Mouse (Mus musculus) lung, postnatal 25 days (tissue): ENCODE measurements around the gene Hectd1.

Experiments
- DNase-seq: peaks from one replicate; pipeline ENCODE4 v3.0.0; 2022; ENCODE audit warnings: low spot score

Hectd1 gene

DNA sequence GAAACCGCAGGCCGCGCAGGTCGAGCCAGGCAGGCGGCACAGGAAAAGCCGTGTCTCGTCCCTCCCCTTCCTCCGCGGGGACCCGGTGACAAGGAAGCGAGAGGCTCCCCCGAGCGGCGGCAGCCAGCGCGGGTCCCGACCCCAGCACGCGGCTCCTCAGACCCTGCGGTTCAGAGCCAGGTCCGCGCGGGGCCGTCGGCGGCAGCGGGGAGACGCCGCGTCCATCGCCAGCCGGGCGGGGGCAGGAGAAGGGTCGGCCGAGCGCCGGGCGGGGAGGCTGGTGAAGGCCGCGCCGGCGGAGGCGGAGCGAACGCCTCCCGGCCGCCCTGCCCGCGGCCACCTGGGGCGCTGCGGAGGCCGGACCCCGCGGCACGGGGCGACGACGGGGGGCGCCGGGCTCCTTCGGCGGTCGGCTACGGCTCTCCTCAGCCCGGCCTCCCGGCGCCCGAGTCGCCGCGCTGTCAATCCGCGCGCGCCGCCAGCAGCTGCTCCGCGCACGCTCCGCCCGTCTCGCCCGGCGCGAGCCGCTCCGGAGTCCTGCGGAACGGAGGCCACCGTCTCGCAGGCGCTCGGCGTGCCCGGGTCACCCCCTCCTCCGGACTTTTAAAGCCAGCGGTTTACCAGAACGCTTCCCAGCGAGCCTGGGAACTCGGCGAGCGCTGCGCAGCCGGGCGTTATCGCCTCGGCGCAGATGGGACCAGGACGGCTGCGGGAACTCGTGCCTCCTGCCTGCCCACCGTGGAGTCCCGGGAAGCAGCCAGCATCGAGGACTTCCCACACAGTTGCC, at the start of gene Hectd1:
Gene Hectd1, minus strand, starts transcription at position 247 of the 787 bp plus-strand sequence.
- DNase-seq, result peak; percentile 85

DNA sequence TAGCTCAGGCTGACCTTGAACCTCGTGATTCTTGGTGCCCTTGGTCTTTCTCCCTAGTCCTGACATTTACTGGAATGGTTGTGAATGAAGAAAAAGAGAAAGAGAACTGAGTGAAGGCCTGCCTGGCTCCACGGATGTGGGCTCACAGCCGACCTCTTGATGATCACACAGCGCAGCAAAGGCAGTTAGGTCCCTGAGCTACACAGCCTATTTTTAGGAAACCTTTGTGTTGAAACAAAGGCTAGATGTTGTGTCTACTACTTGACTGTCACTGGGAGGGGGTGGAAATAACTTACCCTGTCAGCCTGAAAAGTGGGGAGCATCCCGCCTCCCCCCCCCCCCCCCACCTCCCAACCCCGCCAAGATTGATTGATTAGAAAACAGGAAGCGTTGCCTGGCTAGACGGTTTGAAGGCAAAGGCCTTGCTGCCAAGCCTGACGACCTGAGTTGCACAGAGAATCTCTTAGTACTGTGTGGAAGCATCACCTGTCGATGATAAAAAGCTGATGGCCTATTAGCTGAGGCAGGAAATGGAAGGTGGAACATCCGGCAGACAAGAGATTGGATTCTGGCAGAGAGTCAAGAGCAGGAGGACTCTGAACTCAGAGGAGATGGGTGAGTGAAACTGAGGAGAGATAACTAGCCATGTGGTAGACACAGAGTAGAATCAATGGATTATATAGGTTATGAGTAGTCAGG, 42.3 kb upstream of the Hectd1 start:
- no peak for DNase-seq

DNA sequence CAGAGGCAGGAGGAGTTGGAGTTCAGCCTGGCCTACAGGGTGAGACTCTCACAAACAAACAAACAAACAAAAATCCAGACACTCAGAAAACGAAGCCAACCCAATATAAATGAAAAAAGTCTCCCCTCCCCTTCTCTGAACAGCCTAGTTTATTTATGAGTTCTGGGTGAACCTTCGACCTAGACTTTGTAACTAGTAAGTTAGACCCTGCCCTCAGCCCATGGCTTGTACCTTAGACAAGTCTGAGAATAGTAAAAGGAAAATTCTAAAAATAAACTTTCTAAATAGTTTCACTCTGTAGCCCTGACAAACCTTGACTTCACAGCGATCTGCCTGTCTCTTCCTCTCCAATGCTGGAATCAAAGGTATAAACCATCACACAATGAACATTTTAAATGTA, 40.2 kb upstream of the Hectd1 start:
- no peak for DNase-seq

DNA sequence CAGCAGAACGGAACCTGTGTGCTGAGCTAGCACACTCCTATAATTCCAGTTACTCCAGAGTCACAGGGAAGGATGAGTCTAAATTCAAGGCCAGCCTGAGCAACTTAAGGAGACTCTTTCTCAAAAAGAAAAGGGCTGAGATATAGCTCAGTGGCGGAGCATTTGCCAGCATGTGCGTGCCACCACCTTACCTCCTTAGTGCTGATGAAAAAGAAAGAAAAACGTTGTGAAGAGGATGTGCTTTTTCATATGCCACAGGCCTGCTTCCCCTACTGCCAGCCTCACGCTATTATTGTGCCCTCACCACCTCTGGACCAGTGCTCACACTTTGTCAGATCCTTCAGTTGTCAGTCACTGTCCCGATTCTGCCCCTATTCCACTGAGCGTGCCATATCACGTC, 37.7 kb upstream of the Hectd1 start:
- DNase-seq, result no peak

DNA sequence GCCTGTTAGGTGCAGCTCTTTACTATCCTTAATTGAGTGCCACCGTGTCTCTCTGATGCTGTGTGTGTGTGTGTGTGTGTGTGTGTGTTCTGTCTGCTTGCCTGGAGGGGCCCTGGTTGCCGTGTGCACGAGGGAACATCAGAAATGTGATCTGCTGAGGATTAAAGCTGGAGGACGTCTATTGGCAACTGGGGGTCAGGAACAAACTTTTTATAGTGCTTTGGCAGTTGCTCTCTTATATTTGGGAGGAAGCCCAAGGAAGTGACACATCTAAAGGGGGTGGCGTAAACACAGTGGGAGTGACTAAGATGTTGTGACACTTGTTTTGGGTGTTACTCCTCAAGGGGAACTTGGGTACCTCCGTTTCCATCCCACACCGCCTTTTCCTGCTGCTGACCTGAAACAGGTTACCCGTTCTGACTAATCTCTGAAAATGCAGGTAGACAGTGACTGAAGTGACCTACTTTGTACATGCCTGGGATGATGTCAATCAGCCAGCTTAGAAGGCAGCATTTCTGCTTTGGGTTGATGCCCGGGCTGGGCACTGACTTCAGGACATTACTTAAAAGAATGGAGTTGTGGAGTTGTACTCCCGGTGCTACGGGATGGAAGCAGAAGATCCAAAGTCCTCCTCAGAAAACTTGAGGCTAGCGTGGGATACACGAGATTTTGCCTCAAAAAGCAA, 37.0 kb upstream of the Hectd1 start:
- peak; percentile 75 for DNase-seq

DNA sequence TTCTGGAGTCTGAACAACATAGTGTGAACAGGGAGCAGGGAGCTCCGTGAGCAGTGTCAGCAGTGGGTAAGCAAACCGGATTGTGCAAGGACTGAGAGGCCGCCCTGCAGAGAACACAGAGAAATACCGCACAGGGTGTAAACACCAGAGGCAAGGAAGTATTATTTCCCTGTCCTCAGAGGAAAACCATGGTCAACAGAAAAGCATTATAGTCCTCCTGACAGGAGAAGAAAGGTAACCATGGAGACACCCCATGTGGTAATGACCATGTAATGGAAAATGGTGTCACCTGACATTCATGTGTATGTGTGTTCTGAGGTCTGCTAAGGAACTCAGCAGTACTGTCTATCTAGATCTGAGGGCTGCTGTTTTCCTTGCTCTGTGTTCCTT, 36.4 kb upstream of the Hectd1 start:
- peak; percentile 83 for DNase-seq

DNA sequence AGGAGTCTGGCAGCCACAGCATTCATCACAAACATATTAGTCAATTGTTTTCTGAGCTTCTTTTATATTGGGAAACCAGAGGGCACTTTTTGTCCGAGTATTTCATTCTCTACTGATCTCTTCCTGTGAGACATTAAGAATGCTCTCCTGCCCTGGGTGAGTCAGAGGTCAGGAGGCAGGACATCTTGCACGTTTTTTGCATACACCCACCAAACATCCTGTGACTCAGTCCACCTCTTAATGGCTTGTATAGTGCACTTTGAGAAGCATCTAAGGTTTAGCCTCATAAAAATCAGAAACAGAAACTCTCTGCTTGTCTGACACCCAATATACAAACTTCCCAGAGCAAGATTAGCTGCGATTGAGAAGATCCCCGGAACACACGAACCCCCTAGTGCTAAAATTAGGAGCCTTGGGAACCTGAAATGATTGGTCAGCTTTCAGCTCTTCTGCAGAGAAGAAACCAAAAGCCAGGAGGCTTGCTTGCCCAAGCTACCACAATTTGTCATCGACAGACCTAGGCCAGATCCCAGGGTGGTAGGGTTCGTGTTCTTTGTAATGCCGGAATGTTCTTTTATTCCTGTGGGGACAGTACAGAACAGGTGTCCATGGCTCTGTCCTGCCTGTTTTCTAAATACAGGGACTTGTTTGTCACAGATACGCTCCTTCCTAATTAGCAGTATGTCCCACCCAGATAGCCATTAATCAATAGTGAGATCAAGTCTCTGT, 35.9 kb upstream of the Hectd1 start:
- DNase-seq, result peak; percentile 35

DNA sequence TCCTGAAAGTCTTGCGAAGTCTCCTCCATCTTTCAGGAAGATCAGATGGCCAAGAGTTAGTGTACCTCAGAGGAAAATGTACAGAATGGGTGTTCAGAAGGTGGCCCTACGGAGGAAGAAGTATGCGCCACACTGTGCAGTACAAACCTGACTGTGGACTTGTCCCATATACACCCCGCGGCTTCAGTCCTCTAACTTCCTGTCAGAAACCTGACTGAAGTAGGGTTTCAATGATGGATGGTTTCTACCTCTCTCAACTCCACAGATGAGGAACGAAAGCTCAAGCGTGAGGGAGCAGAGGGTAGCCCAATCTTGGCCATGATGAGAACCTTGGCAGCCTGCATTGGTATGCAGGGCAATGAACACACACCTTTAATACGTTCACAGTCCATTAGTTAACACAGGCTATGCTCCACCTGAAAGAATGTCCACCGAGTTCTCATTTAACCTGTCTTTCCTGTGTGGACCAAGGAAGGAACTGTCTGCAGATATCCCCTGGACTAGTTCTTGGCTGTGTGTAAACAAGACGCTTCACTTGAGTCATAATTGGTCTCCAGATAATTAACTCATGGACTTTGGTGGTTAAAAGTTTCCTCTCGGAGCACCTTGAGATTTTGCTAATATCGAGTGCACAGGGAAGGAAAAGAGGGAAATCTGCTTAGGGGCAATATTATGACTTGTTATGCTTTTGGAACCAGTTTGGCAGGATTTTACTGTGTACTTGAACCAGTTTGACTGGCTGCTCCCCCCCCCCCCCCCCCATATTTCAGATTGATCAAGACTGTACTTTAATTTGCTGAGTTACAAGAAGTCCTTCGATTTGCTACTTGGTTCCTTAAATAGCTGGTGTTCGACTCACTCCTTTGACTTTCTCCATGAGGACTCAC, 34.0 kb upstream of the Hectd1 start:
- no peak for DNase-seq

DNA sequence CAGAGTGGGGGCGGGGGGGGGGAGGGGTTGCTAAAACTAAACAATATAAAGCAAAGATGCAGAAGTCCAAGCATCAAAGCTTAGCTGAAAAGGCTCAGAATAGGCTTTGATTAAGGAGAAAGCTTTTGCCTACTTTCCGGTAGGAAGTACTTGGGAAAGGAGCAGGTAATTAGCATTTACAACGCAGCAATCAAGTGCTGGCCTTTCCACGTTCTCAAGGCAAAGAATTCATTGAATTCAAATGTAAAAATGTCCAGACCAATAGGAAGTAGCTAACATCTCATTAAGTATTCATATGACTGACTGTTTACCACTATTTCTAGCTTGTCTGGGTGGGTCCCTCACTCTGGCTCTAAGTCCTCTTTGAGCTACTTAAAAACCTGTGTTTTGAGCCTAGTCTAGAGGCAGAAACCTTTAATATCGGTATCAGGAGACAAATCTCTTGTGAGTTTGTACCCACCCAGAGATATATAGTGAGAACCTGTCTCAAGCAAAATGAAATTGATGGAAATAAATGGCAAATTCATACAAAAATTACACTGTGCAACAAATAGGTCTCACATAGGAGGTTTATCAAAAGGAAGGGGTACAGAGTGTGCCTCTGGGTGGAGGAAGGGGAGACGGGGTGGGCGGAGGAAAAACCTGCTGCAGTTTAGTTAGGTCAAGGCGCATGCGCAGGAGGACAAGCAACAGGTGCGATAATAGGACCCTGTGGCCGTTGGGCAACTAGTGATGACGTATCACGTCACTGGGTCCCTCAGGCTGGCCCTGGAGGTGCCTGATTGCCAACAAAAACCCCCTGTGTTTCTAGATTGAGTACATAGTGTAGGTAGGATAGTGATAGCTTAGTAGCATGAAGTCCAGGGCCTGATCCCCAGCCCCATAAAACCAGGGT, 29.0 kb upstream of the Hectd1 start:
- DNase-seq, result no peak

DNA sequence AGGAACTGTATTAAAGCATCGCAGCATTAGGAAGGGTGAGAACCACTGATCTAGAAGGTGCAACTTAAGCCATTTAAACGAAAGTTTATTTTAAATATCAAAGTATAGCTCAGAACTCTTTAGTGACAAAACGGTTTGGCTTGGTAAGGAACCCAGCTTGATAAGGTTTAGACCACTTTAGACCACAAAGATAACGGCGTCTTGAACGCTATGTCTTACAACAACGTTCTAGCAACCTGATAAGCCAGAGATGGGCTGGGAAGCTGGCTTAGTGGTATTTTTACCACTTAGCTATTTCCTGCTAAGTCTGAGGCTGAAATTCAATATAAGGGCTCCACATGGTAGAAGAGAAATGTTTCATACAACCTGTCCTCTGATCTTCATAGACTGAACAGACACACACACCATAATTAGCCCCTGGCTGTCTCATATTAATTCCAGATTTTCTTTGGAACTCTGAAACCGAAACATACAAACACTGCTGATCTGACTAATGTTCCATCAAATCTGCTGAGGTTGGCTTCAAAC, 27.5 kb upstream of the Hectd1 start:
- no peak for DNase-seq

DNA sequence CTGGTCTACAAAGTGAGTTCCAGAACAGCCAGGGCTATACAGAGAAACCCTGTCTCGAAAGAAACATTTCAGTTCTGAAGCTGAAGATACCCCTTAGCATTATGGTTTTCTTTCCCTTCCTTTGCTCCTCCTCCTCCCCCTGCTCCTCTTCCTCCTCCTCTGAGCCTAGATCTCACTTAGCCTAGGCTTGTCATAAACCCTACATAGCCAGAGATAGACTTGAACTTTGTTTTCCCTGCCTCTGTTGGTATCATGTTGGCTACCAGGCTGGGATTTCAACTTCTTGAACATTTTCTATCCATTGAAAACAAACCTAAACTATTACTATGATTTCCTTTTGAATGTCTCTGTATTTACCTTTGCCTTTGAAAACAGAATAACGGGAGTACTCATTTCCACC, 26.5 kb upstream of the Hectd1 start:
- DNase-seq, result no peak

DNA sequence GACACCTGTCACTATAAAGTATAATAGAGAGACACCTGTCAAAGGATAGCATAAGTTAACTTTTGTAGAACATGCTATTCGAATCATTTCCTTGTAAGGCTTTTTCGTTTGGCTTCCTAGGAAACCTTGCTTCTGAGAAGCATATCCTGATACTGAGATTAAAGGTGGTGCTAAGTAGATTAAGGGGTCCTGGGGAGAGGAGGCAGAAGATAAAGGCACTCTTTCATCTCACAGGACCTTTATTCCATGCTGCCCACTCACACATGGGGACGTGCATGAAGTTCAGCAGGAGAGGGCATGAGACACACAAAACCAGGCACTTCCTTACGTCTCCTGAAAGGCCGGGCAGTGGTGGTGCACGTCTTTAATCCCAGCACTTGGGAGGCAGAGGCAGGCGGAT, 26.1 kb upstream of the Hectd1 start:
- DNase-seq, result no peak

DNA sequence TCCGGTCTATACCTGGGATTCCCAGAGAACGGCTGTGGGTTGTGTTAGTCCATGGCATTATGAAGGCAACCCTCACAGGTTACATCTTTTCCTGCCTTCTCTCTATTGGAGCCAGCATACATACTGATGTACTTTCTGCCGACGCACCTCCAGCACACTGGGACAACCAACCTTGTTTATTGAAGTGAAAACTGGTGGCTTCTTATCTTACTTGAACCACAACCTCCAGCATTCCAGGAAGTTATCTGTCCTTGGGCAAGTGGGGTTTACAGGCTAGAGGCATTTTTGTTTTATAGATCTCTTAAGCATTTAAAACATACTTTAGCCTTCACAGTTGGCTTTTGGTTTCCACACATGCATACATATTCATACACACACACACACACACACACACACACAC, 22.3 kb upstream of the Hectd1 start:
- no peak for DNase-seq

DNA sequence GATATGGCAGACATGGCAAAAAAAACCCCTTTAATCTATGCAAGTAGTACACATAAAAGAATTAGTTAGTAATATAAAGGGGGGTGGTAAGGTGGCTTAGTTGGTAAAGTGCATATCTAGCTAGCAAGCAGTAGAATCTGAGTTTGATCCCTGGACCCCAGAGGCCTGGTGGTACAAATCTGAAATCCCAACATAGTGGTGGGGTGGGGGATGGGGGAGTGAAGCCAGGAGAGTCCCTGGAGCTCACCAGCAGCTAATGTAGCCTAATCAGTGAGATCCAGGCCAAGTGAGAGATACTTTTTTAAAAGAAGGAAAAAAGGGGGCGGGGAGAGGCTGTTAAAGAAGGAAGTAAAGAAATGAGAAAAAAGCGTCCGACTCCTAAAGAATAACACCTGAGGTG, 21.8 kb upstream of the Hectd1 start:
- DNase-seq, result no peak

DNA sequence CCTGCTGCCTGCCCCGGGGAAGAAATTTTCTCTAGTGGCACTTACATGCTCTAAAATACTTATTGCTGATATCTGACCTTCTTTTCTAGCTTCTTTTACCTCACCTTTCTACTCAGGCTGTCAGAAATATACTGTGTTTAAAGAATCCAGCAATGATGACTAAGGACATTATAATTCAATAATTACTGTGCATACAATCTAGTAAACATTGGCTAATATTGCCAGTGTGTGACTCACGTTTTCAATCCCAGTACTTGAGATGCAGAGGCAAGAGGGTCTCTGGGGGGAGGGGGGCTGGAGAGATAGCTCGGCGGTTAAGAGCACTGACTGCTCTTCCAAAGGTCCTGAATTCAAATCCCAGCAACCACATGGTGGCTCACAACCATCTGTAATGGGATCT, 21.0 kb upstream of the Hectd1 start:
- DNase-seq, result no peak

DNA sequence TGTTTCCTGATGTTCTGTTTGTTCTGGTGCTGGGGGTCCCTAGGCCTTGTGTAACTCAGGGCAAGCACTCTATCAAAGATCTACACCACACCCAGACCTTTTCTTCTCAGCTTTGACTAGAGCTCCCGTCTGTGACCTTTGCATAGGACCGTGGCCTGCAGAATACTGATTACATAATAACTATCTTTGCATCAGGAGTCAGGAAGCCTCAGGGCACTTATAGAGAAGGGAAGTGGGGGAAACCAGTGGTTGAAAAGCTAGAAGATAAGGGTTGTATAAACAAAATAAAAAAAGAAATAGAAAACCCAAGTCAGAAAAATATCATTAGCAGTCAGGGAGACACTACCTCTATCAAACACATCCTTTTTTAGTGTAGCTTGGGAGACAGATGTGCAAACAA, 20.6 kb upstream of the Hectd1 start:
- no peak for DNase-seq

DNA sequence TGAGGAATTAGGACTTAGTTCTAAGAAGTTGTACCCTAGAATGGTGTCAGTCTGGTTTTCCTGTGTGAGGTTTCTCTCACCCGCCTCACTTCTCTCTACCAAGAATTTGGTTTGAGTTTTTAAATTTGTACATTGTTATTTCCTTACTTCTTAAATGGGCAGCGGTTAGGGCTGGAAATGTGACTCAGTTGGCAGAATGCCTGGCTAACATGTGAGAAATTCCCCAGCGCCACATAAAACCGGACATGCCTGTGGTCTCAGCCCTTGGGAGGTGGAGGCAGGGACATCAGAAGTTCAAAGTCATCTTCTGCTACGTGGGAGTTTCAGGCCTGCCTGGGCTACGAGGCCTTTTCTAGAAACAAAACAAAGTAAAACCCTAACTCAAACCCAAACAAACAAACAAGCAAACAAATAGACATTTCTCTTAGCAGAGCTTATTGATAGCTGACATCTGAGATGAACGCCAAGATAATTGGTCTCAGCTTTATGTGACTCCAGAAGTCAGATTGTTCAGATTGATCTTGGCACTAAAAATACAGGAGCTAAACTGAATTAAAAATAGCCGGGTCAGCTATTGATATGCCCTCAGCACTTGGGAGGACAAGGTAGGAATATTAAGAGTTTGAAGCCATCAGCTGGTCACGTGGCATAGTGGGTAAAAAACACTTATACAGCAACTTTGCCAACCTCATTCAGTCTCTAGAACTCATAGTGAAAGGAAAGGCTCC, 18.8 kb upstream of the Hectd1 start:
- DNase-seq, result peak; percentile 53

DNA sequence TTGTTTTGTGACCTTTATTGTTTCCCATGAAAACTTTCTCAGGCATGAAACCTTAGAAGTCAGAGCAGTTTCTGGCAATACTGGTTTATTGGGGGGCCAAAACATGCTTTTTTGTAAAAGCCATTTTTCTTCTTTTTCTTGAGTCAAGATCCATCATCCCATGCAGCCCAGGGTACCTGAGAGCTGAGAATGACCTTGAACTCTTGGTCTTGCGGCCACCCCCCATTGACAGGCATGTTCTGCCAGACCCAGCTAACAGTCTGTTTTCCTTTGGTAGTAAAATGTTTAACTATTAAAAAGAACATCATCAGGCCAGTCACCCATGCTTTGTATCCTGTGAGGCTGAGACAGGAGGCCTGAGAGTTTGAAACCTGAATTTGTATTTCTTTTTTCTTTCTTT, 15.9 kb upstream of the Hectd1 start:
- DNase-seq, result no peak

DNA sequence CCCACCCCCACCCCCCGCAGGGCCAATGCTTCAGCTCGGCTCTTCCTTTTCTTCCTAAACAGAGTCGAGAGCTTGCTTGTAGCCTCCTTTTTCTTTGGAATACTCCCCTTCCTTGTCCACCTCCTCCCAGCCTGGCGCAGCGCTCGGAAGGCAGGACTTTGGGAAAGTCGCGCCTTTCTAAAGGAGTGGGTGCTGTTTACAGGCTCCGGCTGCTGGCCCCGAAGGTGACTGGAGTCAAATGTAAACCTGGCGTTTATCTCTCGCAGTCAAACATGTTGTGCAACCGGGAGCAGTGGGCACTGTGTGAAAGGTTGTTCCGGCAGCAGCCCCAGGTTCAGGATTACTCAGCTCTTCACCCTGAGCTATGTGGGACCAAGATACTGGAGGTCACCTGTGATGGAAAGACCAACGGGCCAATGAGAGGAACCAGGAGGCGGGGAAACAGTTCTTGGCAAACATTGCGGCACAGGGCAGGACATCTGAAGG, 15.5 kb upstream of the Hectd1 start:
- peak; percentile 98 for DNase-seq
